Mouse (Mus musculus) lung, postnatal 0 days (tissue): ENCODE data around the gene Atp6v1g3. TPM values are rescaled to one million over a fixed set of nuclear protein-coding genes. Genes with fewer than 3 reads are reported as not detected.

Experiments
- ATAC-seq: fragments of 200-750 bp; cut with Nextera tagmentation; 2 replicates; pipeline ENCODE4 v1.8.0; 2017; ENCODE audit warnings: moderate library complexity
- DNase-seq: peaks from one replicate; pipeline ENCODE4 v3.0.0-alpha.2; 2016; ENCODE audit warnings: low spot score
- H3K27ac ChIP-seq: fragments of 300-500 bp; sonication (generic); 2 replicates; pipeline ENCODE4 v1.5.1; 2014; ENCODE audit warnings: antibody characterized with exemption, mild to moderate bottlenecking, low read length, mixed read lengths
- H3K27me3 ChIP-seq: fragments of 300-500 bp; sonication (generic); replicated peaks from 2 replicates; pipeline ENCODE4 v1.6.1; 2014; ENCODE audit warnings: low read length, mixed read lengths; ENCODE audit not compliant: insufficient read depth
- H3K36me3 ChIP-seq: fragments of 300-500 bp; sonication (generic); 2 replicates; pipeline ENCODE4 v1.6.1; 2014; ENCODE audit warnings: low read length, mixed read lengths; ENCODE audit not compliant: insufficient read depth
- H3K4me1 ChIP-seq: fragments of 300-500 bp; sonication (generic); 2 replicates; pipeline ENCODE4 v1.6.1; 2014; ENCODE audit warnings: antibody characterized with exemption, low read depth, low read length, mixed read lengths; ENCODE audit not compliant: insufficient read depth
- H3K4me2 ChIP-seq: fragments of 300-500 bp; sonication (generic); replicated peaks from 2 replicates; pipeline ENCODE4 v1.6.1; 2014; ENCODE audit warnings: low read depth, mild to moderate bottlenecking, low read length, moderate library complexity, mixed read lengths
- H3K4me3 ChIP-seq: fragments of 300-500 bp; sonication (generic); 2 replicates; pipeline ENCODE4 v1.5.1; 2014; ENCODE audit warnings: low read depth, low read length
- H3K9ac ChIP-seq: fragments of 300-500 bp; sonication (generic); replicated peaks from 2 replicates; pipeline ENCODE4 v1.6.1; 2014; ENCODE audit warnings: low read depth, mild to moderate bottlenecking
- H3K9me3 ChIP-seq: fragments of 300-500 bp; sonication (generic); 2 replicates; pipeline ENCODE4 v1.6.1; 2016; ENCODE audit warnings: low read length, mixed read lengths
- CTCF ChIP-seq: IDR thresholded peaks from 2 replicates; pipeline ENCODE4 v1.5.1; 2016; ENCODE audit warnings: antibody characterized with exemption, mild to moderate bottlenecking
- EP300 ChIP-seq: IDR thresholded peaks from 2 replicates; pipeline ENCODE4 v1.6.1; 2016; ENCODE audit warnings: antibody characterized with exemption, mild to moderate bottlenecking, control low read depth
- WGBS: fragments of 180-500 bp; shearing (Covaris S2); extraction: QIAGEN DNeasy Blood & Tissue Kit; methylation state at CpG from one replicate; pipeline ENCODE4 v1.1.7; 2014; 5-methylcytosine and 5-hydroxymethylcytosine counted together
- polyA plus RNA-seq: library from polyadenylated mRNA; unstranded; fragments of >200 nt; fragmentation: Nextera tagmentation; extraction: Ambion mirVana; gene quantifications from 2 replicates; pipeline ENCODE4 v1.2.1, GENCODE M21; 2015

Gene Atp6v1g3
- polyA plus RNA-seq, 1 experiment from 2014 or later, result 0.33 TPM

- Histone ChIP-seq H3K27me3 (no peaks in the 10 kb centered on the region), H3K4me2 (no peak overlapping the region), H3K4me3 (no peak overlapping the region), H3K36me3 (no peaks in the 10 kb centered on the region), H3K9me3 (no peaks in the 10 kb centered on the region), H3K27ac (no peak overlapping the region), H3K4me1 (no peaks in the 10 kb centered on the region), H3K9ac (no peak overlapping the region)
- 49% methylated on average over 4 of the region's 4 CpGs for WGBS
- no peak for TF ChIP-seq EP300
- TF ChIP-seq CTCF, result no peak
- DNase-seq (no peak), ATAC-seq (no peak)
These were observed 58.1 kb downstream of the Atp6v1g3 start for GRCm38 (mm10) chr1:138331596-138331995.

DNA sequence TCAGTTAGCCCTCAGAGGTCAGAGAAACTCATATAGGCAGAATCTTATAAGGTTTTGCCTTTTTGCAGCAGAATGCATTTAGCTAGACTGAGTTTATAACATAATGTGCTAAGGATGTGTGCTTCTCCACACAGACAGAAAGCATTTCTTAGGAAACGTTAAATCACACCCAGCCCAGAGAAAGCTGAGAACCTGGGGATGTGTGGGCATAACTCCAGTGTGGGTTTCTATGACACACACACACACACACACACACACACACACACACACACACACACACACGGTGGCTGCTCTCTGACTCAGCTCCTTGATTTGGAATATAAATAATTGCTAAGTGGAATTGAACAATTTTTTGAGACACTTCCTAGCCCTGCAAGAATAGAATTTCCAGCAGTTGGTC, 61.2 kb downstream of the Atp6v1g3 start:
- Histone ChIP-seq H3K4me2 (no peak overlapping the region), H3K9me3 (no peaks in the 10 kb centered on the region), H3K27me3 (no peaks in the 10 kb centered on the region), H3K4me3 (no peak overlapping the region), H3K9ac (no peak overlapping the region), H3K27ac (no peak overlapping the region), H3K36me3 (no peaks in the 10 kb centered on the region), H3K4me1 (no peaks in the 10 kb centered on the region)
- ATAC-seq (no peak), DNase-seq (no peak)
- 49% methylated on average over 2 of the region's 2 CpGs for WGBS
- TF ChIP-seq CTCF (no peak), EP300 (no peak)

GRCm38 (mm10) chr1:138337417-138337816, 63.9 kb downstream of the Atp6v1g3 start:
- no peaks in the 10 kb centered on the region for H3K4me1 ChIP-seq
- no peak for DNase-seq
- no peak overlapping the region for H3K4me3 ChIP-seq
- no peaks in the 10 kb centered on the region for H3K9me3 ChIP-seq
- no peaks in the 10 kb centered on the region for H3K27me3 ChIP-seq
- H3K9ac ChIP-seq, result no peak overlapping the region
- WGBS, result 77% methylated on average over 2 of the region's 2 CpGs
- no peak for ATAC-seq
- no peak overlapping the region for H3K27ac ChIP-seq
- no peak overlapping the region for H3K4me2 ChIP-seq
- H3K36me3 ChIP-seq, result no peaks in the 10 kb centered on the region
- TF ChIP-seq CTCF, result no peak
- TF ChIP-seq EP300, result no peak

Other genes starting within 250 kb of the Atp6v1g3 start
- 9.3 and 10.7 TPM in 2 replicates for gene Ptprc, start 98.0 kb upstream of the Atp6v1g3 start, polyA plus RNA-seq